Mouse (Mus musculus): ENCODE data around the gene Olfr1371.

Gene Olfr1371

GRCm38 (mm10) chr11:52213887-52214286 lies at the start of gene Olfr1371:
Olfr1371 (minus strand) TSS chr11:52213987.
- in situ Hi-C loops (cut with MboI; ENCODE audit: low pct_unique_long_range_greater_than_20kb in 1 of 2, low sequenced_read_pairs in 2 of 2, unreplicated experiment in 1 of 2), result loop anchor here in 1 of 2 experiments (10.0 kb wide), 1 partner anchor 69 kb away; the partner anchor contains the start of gene Olfr1373

DNA sequence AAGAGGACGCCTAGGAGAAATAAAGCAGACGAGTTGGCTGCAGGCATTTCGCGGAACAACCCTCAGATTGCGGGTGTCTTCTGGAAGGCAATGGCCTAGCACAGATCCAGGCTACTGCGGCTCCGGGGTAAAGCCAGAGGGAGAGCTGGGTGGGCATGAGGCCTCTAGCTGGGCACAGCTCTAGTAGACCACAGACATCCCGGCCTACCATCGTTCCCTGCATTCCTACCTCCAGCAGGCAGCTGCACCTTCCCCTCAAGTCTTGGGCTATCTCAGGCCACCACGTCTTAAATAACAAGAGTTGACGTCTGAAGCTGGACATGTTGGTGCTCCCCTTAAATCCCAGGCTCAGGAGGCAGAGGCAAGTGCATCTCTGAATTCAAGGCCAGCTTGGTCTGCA lies 48.6 kb upstream of the Olfr1371 start:
- in situ Hi-C loops (cut with MboI; ENCODE audit: low pct_unique_long_range_greater_than_20kb in 1 of 2, low sequenced_read_pairs in 2 of 2, unreplicated experiment in 1 of 2), result no loop called here

GRCm38 (mm10) chr11:52261937-52262336 lies 48.1 kb upstream of the Olfr1371 start:
- in situ Hi-C loops (cut with MboI; ENCODE audit: low pct_unique_long_range_greater_than_20kb in 1 of 2, low sequenced_read_pairs in 2 of 2, unreplicated experiment in 1 of 2), result no loop called here

DNA sequence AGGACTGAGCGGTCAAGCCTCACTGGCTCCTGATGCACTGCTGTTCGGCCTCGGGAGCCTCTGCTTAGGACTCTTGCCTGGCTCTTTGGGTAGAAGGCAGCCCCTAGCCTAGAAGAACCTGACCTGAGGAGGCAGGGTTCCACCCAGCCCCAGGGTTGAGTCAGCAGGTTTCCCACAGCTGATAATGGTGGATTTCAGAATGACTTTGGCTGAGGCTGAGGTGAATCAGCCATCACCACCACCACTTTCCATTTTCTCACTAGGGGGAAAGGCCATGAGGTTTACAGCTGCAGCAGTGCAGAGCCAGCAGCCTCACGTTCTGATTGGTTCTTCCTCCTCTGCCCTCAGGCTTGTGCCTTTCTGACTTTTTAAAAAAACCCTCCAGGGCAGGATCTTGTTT lies 47.1 kb upstream of the Olfr1371 start:
- in situ Hi-C loops (cut with MboI; ENCODE audit: low pct_unique_long_range_greater_than_20kb in 1 of 2, low sequenced_read_pairs in 2 of 2, unreplicated experiment in 1 of 2), result no loop called here

GRCm38 (mm10) chr11:52258711-52259110 lies 44.9 kb upstream of the Olfr1371 start:
- in situ Hi-C loops (cut with MboI; ENCODE audit: low pct_unique_long_range_greater_than_20kb in 1 of 2, low sequenced_read_pairs in 2 of 2, unreplicated experiment in 1 of 2), result loop anchor here (5.0 to 10.0 kb wide), 3 partner anchors 34 to 89 kb away; no protein-coding TSS in a partner anchor

DNA sequence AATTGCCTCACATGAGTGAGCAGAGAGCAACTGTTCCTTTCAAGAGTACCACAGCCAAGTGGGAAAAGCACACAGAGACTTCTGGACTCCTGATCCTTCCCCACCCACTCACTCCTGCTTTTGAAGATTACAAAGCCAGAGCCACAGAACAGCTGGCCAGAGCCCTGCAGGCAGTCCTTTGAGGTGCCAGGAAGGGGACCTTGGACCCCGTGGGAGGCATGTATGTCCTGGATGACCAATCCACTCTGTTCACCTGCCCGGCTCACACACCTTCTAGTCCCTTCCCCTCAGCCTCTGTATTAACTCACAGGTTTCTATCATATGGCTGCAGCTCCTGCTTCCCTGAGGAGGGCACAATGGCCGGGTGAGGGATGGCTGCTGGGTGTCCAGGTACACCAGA lies 43.6 kb upstream of the Olfr1371 start:
- in situ Hi-C loops (cut with MboI; ENCODE audit: low pct_unique_long_range_greater_than_20kb in 1 of 2, low sequenced_read_pairs in 2 of 2, unreplicated experiment in 1 of 2), result loop anchor here (5.0 to 10.0 kb wide), 3 partner anchors 35 to 90 kb away; no protein-coding TSS in a partner anchor

DNA sequence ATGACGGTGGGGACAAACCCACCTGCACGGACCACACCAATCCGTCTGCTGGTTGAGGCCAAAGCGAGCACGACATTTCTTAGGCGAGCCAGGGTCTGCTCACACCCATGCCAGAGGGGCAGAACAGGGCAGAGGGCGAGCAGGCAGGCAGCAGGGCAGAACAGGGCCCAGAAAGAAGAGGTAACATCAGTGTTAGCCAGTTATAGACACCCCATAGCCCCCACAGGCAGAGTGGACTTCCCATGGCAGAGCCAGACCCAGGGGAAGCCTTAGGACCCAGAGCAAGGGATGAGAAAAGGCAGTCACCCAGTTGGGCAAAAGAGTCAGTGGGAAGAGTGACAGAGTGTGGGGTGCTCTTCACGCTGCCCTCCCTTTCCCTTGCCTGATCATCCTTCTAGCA lies 41.3 kb upstream of the Olfr1371 start:
- in situ Hi-C loops (cut with MboI; ENCODE audit: low pct_unique_long_range_greater_than_20kb in 1 of 2, low sequenced_read_pairs in 2 of 2, unreplicated experiment in 1 of 2), result loop anchor here (5.0 to 10.0 kb wide), 3 partner anchors 37 to 92 kb away; no protein-coding TSS in a partner anchor

DNA sequence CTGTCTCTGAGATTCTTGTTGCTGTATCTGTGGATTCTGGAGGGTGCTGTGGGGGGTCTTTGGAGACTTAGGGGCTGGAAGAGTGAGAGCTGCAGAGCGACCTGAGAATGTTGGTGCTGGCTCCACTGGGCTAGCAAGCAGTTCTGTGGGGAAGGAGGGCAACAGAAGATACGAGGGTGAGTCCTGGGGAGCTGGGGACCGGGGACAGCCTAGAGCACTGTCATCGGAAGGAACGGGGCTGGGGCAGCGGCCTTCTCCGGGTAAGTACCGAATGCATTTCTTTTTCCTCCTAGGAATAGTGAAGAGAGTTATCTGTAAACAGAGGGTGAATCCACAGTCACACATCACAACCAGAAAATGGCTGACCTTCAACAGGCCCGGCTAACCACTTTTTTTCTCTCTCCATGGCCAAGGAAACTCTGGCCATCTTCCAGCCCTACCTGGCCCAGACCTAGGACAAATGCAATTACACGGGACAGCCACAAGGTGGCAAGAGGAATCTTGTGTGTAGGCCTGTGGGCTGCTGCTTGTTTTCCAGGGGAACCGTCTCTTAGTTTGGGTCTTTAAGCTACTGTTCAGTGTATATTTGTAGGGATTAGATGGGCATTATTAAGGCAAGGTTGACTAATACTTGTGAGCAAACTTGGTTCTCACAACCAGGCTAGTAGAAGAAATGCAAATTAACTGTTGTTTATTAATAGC lies 40.0 kb upstream of the Olfr1371 start:
- in situ Hi-C loops (cut with MboI; ENCODE audit: low pct_unique_long_range_greater_than_20kb in 1 of 2, low sequenced_read_pairs in 2 of 2, unreplicated experiment in 1 of 2), result loop anchor here in 1 of 2 experiments (10.0 kb wide), 1 partner anchor 91 kb away; no protein-coding TSS in a partner anchor

DNA sequence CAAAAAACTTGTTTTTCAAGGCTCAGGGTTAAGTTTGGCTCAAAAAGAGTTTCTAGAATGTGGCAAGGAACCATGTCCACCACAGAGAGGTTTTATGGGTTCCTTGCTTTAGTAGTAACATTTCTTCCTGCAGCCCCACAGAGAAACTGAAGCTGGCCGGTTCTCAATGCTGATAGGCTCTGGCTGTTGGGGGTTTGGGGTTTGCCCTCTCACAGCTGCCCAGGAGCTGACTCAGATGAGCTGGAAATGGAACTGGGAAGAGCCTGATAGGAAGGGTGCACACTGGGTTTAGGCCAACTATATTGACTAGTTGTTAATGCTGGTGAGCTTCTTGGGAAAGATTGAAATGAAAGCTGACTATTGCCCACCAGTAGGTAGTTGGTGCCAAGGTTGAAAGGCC lies 38.9 kb upstream of the Olfr1371 start:
- in situ Hi-C loops (cut with MboI; ENCODE audit: low pct_unique_long_range_greater_than_20kb in 1 of 2, low sequenced_read_pairs in 2 of 2, unreplicated experiment in 1 of 2), result loop anchor here in 1 of 2 experiments (10.0 kb wide), 1 partner anchor 92 kb away; no protein-coding TSS in a partner anchor

- in situ Hi-C loops (cut with MboI; ENCODE audit: low pct_unique_long_range_greater_than_20kb in 1 of 2, low sequenced_read_pairs in 2 of 2, unreplicated experiment in 1 of 2), result loop anchor here in 1 of 2 experiments (10.0 kb wide), 1 partner anchor 93 kb away; no protein-coding TSS in a partner anchor
Measured at GRCm38 (mm10) chr11:52251770-52252169, 38.0 kb upstream of the Olfr1371 start.

GRCm38 (mm10) chr11:52249452-52249851 lies 35.7 kb upstream of the Olfr1371 start:
- in situ Hi-C loops (cut with MboI; ENCODE audit: low pct_unique_long_range_greater_than_20kb in 1 of 2, low sequenced_read_pairs in 2 of 2, unreplicated experiment in 1 of 2), result no loop called here

DNA sequence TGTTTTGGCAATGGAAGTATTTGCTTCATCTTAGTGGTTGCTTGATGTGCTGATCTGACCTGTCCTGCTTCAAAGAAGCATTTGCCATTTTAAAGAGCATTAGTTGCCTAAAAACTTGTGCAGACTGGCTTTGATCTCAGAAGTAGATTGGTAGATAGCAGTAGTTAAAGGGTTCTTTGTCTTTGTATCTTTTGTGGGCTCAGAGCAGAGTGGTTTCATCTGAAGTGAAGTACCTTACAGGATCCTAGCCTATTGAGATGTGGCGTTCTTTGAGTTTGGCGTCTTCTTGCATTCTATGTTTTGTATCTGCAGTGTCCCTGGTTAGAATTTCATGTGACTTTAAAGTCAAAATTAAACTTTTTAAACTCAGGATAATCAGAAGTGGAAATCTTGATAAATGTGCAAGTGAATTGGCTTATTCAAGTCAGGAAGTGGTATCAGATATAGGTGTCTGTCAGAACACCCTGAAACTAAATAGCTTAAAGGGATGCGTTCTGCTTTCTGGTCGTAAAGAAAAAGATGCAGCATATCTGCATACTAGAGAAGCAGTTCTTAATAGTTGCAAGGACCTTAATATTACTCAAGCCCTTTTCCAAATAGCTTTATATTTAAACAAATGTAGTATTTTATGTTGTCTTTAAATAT lies 27.2 kb upstream of the Olfr1371 start:
- in situ Hi-C loops (cut with MboI; ENCODE audit: low pct_unique_long_range_greater_than_20kb in 1 of 2, low sequenced_read_pairs in 2 of 2, unreplicated experiment in 1 of 2), result no loop called here

DNA sequence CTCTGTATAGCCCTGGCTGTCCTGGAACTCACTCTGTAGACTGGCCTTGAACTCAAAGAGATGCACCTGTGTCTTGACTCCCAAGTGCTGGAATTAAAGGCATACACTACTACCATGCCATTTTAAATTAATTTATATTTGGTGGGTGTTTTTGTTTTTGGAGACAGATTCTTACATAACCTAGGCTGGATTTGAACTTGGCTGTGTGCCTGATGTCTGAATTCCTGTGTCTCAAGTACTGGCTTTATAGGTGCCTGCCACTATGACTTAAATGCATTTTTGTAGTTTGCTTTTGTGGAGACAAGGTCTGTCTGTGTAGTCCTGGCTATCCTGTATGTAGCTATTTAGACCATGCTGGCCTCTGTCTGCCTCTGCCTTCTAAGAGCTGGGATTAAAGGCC lies 20.7 kb upstream of the Olfr1371 start:
- in situ Hi-C loops (cut with MboI; ENCODE audit: low pct_unique_long_range_greater_than_20kb in 1 of 2, low sequenced_read_pairs in 2 of 2, unreplicated experiment in 1 of 2), result no loop called here

DNA sequence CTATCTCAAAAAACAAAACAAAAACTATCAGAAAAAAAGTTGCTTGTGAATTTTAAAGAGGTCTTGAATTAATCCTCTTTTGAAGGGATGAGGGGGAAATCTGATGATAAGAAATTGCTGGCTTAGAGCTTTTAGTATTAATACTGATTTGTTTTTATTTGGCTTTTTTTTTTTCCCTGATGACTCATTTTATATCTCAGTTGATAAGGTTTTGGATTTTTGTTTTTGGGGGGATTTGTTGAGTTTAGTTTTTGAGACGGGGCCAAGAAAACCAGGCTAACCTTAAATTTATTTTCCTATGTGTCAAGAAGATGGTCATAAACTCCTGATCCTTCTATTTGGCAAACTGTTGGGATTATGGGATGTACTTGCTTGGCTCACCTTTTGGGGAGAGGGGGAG lies 20.1 kb upstream of the Olfr1371 start:
- in situ Hi-C loops (cut with MboI; ENCODE audit: low pct_unique_long_range_greater_than_20kb in 1 of 2, low sequenced_read_pairs in 2 of 2, unreplicated experiment in 1 of 2), result no loop called here

DNA sequence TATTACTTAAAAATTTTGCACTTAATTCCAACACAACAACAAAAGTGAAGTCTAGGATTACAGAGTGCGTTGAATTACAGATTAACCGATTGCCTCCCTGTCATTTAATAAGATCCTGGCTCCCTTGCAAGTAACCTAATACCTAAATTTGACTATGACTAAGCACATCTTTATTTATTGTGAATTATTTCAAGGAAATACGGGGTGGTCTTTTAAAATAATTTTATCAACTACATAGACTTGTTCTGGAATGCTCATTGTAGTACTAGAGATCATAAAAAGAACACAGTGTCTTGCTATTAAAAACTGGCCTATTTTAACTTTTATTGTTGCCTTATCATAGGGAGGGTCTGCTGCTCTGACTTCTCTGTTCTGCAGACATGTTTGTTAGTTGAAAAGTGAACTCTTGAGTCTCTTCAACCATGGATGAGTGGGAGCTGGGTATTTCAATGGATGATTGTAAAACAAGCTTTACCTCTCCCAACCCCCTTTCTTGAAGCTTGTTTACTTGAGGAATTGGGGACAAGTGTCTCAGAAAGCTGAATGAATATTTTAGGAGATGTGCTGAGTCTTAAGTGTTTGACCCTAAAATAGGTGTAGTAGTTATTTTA lies 19.4 kb upstream of the Olfr1371 start:
- in situ Hi-C loops (cut with MboI; ENCODE audit: low pct_unique_long_range_greater_than_20kb in 1 of 2, low sequenced_read_pairs in 2 of 2, unreplicated experiment in 1 of 2), result no loop called here

GRCm38 (mm10) chr11:52231606-52232541 lies 18.1 kb upstream of the Olfr1371 start, which contains the start of gene Skp1a:
Skp1a (plus strand) TSS chr11:52231995.
- in situ Hi-C loops (cut with MboI; ENCODE audit: low pct_unique_long_range_greater_than_20kb in 1 of 2, low sequenced_read_pairs in 2 of 2, unreplicated experiment in 1 of 2), result no loop called here

GRCm38 (mm10) chr11:52230694-52231093 lies 16.9 kb upstream of the Olfr1371 start:
- in situ Hi-C loops (cut with MboI; ENCODE audit: low pct_unique_long_range_greater_than_20kb in 1 of 2, low sequenced_read_pairs in 2 of 2, unreplicated experiment in 1 of 2), result no loop called here
